Mouse (Mus musculus) cerebellum, adult 9-10 months (tissue): ENCODE data around the gene Sfxn2.

ENCODE experiments used
- DNase-seq: peaks from one replicate; pipeline ENCODE4 v3.0.0; 2022

The Sfxn2 gene

GRCm38 (mm10) chr19:46599375-46600256 lies 26.5 kb downstream of the Sfxn2 start:
- DNase-seq = no peak

GRCm38 (mm10) chr19:46600371-46600770 lies 27.2 kb downstream of the Sfxn2 start:
- no peak for DNase-seq

- DNase-seq = no peak
Observed at GRCm38 (mm10) chr19:46601491-46601890, 28.3 kb downstream of the Sfxn2 start.

GRCm38 (mm10) chr19:46602406-46602805 lies 29.2 kb downstream of the Sfxn2 start:
- DNase-seq = no peak

- DNase-seq = no peak
Observed at GRCm38 (mm10) chr19:46606718-46607117, 33.6 kb downstream of the Sfxn2 start.

- no peak for DNase-seq
Observed at GRCm38 (mm10) chr19:46607424-46607823, 34.3 kb downstream of the Sfxn2 start.

GRCm38 (mm10) chr19:46608158-46608557 lies 35.0 kb downstream of the Sfxn2 start:
- DNase-seq = no peak

GRCm38 (mm10) chr19:46616378-46616777 lies 43.2 kb downstream of the Sfxn2 start:
- no peak for DNase-seq

- DNase-seq = no peak
Observed at GRCm38 (mm10) chr19:46617361-46617760, 44.2 kb downstream of the Sfxn2 start.

- DNase-seq = no peak
Observed at GRCm38 (mm10) chr19:46618322-46618721, 45.2 kb downstream of the Sfxn2 start.

GRCm38 (mm10) chr19:46619001-46619400 lies 45.8 kb downstream of the Sfxn2 start:
- no peak for DNase-seq

GRCm38 (mm10) chr19:46619518-46619917 lies 46.4 kb downstream of the Sfxn2 start:
- DNase-seq = no peak

- no peak for DNase-seq
Observed at GRCm38 (mm10) chr19:46620016-46620808, 47.0 kb downstream of the Sfxn2 start.

- no peak for DNase-seq
Observed at GRCm38 (mm10) chr19:46621236-46622183, 48.3 kb downstream of the Sfxn2 start.

- DNase-seq = no peak
Observed at GRCm38 (mm10) chr19:46622659-46623193, 49.6 kb downstream of the Sfxn2 start.

- no peak for DNase-seq
Observed at GRCm38 (mm10) chr19:46623194-46623667, 50.1 kb downstream of the Sfxn2 start.

- DNase-seq = peak; percentile 52
Observed at GRCm38 (mm10) chr19:46623790-46624772, 50.9 kb downstream of the Sfxn2 start.

- no peak for DNase-seq
Observed at GRCm38 (mm10) chr19:46625015-46625414, 51.9 kb downstream of the Sfxn2 start.

GRCm38 (mm10) chr19:46625519-46625918 lies 52.4 kb downstream of the Sfxn2 start:
- no peak for DNase-seq

- DNase-seq = no peak
Observed at GRCm38 (mm10) chr19:46628403-46628802, 55.2 kb downstream of the Sfxn2 start.

GRCm38 (mm10) chr19:46629807-46630206 lies 56.6 kb downstream of the Sfxn2 start:
- DNase-seq = no peak
